Mouse (Mus musculus) A20 (cell line): ENCODE measurements around the gene Pdpk1.
A peak's percentile ranks its signal among the peaks of the same experiment; 100 is the strongest.
"Not testable (repeated sequence)": the region's sequence is repeated elsewhere in the genome, so short reads cannot be mapped to it uniquely, and the experiment has no call there.

ENCODE experiments used
- DNase-seq: peaks from one replicate; pipeline ENCODE4 v3.0.0-alpha.2; 2011; ENCODE audit warnings: low read depth, low spot score

Gene Pdpk1

DNA sequence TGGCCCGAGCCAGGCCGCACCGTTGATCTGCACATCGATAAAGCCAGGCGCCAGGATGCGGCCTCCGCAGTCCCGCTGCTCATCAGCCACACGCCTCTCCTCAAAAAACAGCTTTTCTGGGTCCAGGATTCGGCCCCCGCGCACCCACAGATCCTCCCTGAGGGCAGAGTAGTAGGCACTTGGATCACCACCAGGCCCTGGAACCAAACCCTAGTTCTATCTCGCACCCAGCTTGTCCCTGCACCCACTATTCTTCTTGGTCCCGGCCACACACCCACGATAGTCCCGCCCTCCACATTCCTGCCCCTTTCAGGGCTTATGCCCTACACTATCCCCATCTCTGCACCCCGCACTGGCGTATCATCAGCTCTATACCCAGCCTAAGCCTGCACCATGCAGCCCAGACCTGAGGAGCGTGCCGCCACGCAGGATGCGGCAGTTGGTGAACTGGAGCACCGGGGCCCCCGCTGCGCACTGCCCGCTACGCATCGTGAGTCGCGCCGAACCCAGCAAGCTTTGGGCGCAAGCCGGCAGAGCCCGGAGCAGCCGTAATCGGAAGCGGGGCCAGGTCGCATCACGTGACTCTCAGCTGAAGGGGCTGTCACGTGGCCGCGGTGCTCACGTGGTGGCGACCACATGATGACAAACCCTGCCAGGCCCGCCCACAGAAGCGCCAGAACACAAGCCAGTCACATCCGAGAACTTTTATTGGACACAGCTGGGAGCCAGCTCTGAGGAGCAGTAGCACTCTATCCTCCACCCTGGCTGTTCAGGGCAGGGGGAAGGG is 12.6 kb upstream of the Pdpk1 start, which contains the start of gene Amdhd2:
Gene Amdhd2, minus strand, starts transcription at position 591 of the 787 bp plus-strand sequence.
- peak; percentile 94 for DNase-seq

DNA sequence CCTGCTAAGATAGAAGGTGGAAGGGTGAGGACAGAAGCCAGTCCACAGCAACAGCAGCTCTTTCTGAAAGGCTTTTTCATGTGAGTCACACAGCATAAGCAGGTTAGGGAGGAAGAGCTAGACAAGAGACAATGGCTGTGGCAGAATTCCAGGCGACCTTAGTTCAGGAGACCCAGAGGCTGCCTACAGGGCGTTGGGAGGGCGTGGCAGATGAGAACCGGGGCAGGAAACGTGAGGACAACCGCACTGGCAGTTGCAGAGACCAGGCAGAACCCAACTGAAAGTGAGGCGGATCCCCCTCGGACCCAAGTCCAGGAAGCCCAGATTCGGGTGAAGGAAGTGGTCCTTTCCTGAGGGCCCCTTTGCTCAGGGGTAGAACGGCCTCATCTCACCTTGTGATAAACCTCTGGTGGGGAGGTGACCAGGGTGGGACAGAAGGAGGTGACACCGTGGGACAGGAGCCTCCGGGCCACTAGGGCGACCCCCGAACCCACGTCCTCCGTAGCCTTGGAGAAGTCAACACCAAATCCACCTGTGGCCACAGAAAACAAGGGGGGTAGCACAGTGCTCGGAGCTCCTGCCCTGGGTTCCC is 12.0 kb upstream of the Pdpk1 start:
- DNase-seq = no peak

- no peak for DNase-seq
Observed at GRCm38 (mm10) chr17:24161466-24161865, 10.7 kb upstream of the Pdpk1 start.

- no peak for DNase-seq
Observed at GRCm38 (mm10) chr17:24157526-24157925, 6.8 kb upstream of the Pdpk1 start.

DNA sequence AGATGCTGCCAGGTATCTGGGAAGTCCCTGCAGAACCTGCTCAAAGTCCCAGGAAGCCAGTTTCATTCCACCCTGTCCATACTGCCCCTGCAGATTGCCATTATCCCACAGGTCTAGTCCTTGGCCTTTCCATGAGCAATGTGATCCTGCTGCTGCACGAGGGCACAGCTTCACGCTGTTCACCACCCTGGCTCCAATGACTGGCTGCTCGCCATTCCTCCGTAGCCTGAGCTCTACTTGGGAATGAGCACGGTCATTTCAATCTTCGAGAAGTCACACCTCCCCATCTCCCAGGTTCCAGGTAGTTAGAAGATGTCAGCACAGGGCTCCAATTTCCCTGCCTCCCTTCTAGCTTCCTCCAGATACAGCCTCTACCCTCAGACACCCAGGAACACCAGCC is 6.4 kb upstream of the Pdpk1 start:
- DNase-seq = no peak

DNA sequence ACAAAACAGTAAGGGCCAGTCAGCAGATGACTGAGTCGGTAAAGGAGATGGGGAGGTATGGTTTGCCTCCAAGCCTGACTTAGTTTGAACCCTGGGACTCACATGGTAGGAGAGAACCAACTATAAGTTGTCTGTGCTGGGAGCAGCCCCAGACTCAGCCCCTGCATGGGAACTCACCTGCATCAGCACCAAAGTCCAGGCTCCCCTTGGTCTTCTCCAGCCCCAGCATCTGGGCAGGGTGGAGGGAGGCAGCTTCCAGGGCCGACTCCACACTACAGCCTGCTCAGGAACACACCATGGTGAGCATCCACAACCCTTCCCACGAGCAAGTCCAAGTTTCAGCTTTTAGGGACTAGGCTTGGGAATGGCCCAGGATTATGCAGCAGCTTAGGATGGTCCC is 5.7 kb upstream of the Pdpk1 start:
- no peak for DNase-seq

DNA sequence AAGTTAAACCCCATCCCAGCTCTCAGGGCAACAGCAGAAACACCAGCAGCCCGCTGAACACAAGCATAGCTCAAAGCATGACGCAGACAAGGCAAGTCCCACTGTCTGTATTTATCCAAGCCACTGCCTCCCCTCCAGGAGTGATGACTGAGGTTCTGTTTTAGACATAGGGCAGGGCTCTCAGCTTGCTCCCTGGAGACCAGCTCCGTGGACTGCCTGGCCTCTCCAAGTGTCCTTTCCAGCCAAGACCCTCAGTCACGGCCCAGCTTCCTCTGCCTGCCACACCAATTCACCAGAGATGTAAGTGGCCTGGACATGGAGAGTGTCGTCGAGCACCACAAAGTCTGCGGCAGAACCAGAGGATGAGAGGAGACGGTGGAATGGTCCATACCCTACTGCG is 5.0 kb upstream of the Pdpk1 start:
- DNase-seq = no peak

DNA sequence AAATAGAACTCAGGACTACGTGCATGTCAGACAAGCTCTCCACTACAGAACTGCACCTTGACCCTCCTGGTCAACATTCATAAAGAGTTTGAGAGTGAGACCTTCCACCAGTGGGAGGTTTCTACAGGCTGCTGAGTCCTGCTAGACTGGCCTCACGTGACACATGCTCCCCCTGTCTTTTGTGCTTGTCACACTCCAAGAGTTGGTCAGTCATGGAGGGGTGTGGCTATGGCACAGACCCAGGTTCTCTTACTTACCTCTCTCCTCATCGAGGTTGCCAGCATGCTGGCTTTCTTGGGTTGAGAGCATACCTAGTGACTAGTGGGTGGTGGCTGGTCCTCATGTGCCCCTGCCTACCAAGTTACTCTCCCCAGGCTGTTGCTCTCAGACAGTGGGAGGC is 3.7 kb upstream of the Pdpk1 start:
- no peak for DNase-seq

DNA sequence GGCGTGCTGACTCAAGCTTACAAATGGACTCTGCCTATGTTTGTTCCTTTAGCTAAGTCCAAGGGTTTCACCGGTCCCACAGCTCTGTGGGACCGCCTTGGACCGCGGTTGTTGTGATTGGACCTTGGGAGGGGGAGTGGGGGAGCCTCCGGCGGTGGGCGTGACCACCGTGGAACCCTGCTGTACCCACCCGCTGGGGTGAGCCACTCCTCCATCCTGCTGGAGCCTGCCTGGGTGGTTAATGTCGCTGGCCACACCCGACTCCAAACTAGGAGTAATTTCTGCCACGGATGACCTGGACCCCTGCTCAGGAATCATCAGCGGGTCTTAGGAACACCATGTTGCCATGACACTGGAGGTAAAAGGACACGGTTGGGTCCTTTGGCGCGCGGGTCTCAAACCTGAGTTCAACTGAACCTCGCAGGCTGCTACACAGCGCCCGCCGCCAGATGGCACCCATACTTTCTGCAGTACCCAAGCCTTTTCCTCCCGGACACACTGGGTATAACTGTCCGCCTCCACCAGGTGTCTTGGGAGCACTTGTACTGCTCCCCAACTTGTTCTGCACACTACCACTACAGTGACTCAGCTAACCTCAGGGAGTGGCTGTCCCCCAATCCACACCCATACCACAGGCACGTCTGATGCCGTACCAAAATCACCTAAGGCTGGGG is 1.3 kb upstream of the Pdpk1 start:
- DNase-seq = peak; percentile 83

- no peak for DNase-seq
Observed at GRCm38 (mm10) chr17:24151382-24151781, 658 bp upstream of the Pdpk1 start.

GRCm38 (mm10) chr17:24149421-24149820 is 1.3 kb downstream of the Pdpk1 start:
- no peak for DNase-seq

DNA sequence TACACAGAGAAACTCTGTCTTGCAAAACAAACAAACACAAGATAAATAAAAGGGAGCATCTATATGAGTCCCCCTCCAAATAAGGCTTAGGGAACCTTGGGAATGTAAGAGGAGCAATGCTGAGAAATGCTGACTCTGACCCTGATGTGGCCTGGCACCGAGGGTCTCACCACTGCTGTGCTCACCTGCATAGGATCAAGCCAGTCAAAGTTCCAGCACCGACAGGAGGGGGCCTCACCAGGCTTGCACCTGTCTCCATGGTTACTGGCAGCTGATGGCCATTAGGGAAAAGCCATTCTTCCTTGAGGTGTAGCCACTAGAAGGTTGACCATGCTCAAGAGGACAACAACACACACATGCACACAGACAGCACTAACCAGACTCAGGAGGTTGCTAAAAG is 7.8 kb downstream of the Pdpk1 start:
- no peak for DNase-seq

DNA sequence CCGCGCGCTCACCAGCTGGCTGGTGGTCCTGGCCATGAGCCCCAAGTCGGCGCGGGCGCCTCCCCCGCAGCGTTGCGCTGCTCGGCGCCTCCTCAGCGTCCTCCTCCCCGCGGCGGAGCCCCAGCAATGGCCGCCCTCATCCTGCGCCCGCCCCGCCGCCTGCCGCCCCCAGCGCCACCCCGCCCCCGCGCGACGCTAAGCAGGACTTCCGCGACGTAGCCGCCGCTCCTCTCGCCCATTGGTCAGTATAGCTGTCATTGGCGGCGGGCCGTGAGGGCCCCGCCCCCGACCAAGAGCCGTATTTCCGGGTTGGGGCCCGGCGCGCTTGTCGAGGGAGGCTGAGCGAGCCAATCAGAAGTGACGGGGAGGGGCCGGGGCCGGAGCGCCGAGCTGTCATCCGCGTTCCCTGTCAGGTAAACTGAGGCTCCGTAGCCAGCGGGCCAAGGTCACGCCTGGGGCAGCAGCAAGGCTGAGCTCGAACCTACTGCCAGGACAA is 9.3 kb downstream of the Pdpk1 start:
- peak; percentile 98 for DNase-seq

- DNase-seq = peak; percentile 57
Observed at GRCm38 (mm10) chr17:24140845-24141424, 9.8 kb downstream of the Pdpk1 start.

GRCm38 (mm10) chr17:24139968-24140367 is 10.8 kb downstream of the Pdpk1 start:
- DNase-seq = no peak

GRCm38 (mm10) chr17:24139256-24139655 is 11.5 kb downstream of the Pdpk1 start:
- DNase-seq = peak; percentile 61

DNA sequence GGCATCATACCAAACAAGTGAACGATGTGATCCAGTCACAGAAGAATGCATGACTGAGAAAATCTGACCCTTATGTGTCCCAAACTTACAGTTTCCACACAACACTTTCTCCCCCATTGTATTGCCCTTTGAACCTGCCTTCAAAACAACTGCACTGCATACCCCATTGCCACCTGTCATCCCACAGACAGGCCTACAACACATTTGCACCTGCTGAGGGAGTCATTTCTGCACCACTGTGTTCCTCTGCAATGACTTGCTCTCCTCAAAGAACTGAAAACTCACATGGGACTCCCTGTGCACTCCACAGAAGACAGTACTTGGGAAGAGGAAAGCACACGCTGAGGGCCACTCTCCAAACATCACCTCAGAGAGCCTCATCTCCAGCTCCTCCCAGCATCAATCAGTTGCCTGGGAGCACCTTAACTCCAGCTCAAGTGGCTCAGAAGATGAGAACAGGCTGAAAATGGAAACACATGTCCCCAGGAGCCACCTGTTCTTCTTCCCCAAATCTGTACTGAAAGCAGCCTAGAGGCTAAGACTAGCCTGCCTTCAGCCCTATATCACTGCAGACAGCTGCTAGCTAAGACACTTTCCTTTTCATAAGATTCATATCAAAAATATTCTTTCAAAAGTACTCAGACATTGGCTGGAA is 13.4 kb downstream of the Pdpk1 start:
- peak; percentile 92 for DNase-seq

- DNase-seq = no peak
Observed at GRCm38 (mm10) chr17:24134062-24134461, 16.7 kb downstream of the Pdpk1 start.

DNA sequence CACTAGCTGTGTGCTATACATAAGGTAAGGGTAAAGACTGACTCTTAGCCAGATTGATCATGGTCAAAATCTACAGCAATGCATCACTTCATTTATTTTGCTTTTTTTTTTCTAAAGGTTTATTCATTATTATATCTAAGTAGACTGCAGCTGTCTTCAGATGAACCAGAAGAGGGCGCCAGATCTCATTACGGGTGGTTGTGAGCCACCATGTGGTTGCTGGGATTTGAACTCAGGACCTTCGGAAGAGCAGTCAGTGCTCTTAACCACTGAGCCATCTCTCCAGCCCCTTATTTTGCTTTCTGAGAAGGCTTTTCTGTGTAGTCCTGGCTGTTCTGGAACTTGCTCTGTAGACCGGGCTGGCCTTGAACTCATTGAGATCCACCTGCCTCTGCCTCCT is 17.8 kb downstream of the Pdpk1 start:
- not testable (repeated sequence) for DNase-seq

GRCm38 (mm10) chr17:24131570-24131969 is 19.2 kb downstream of the Pdpk1 start:
- DNase-seq = peak; percentile 75

DNA sequence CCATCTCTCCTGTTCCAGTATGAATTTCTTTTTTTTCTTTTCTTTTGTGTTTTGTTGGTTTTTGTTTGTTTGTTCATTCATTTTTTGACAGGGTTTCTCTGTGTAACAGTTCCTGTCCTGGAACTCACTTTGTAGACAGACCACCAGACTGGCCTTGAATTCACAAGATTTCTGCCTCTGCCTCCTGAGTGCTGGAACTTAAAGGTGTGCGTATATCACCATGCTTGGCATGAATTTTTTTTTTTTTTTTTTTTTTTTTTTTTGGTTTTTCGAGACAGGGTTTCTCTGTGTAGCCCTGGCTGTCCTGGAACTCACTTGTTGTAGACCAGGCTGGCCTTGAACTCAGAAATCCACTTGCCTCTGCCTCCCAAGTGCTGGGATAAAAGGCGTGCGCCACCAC is 21.5 kb downstream of the Pdpk1 start:
- not testable (repeated sequence) for DNase-seq

- no peak for DNase-seq
Observed at GRCm38 (mm10) chr17:24127592-24127991, 23.1 kb downstream of the Pdpk1 start.
